Mouse (Mus musculus): ENCODE data around the gene Gpr26. TPM values are rescaled to one million over a fixed set of nuclear protein-coding genes. Genes with fewer than 3 reads are reported as not detected.

The Gpr26 gene
- 0.01 TPM in 1 of 2 replicates, not detected in the other for polyA plus RNA-seq (2015; fragmentation: Nextera tagmentation; extraction: Ambion mirVana)

DNA sequence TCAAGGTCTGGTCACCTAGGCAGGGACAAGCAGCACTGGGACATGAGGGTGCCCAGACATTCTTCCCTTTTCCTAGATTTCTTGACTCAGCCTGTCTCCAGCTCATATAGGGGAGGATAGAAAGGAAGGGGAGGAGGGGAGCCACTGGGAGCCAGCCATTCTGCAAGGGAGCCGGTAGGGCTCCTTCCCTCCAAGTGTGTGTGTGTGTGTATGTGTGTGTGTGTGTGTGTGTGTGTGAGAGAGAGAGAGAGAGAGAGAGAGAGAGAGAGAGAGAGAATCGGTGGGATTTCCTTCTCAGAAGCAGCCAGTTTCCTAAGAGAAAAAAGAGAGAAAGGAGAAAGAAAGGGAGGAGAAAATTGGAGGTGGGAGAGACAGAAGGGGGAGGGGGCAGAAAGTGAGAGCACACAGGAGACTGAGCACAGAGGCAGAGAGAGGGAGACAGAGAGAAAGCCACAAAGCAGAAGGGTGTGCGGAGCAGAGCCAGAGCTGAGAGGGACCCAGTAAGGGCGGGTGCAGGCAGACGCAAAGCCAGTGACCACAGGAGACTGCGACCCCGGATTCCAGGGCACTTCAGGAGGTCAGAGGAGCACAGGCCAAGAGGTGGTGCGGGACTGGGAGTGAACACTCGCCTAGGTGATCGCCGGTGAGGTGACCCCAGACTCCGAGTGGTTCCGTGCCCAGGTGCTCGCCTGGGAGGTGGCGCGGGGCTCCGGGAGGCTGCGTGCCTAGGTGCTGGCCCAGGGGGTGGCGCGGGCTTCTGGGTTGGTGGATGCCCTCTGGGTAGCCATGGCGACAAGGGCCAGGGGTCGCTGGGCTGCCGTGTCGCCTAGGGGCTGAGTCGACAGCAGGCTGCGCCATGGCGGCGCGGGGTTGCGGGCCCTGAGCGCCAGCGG lies at the start of gene Gpr26:
TSS of gene Gpr26 (plus strand) at position 438 of the 893 bp plus-strand sequence.
- Histone ChIP-seq H3K9me3 (ENCODE audit: control insufficient read depth, low read length) (no peaks in the 10 kb centered on the region), H3K27me3 (ENCODE audit: control insufficient read depth, insufficient read depth, low read length) (peaks cover 9% of the 10 kb centered on the region; the same call in 1 of the 2 replicates), H3K4me3 (ENCODE audit: low read depth, low read length) (no peak within 1 kb of the TSS), H3K36me3 (ENCODE audit: control insufficient read depth, insufficient read depth, low read length) (no peaks in the 10 kb centered on the region), H3K9ac (ENCODE audit: low read length) (no peak within 1 kb of the TSS), H3K4me2 (replicated peaks; ENCODE audit: low read depth) (no peak within 1 kb of the TSS), H3K27ac (replicated peaks) (no peak within 1 kb of the TSS), H3K4me1 (replicated peaks; ENCODE audit: control insufficient read depth, insufficient read depth) (no peaks in the 10 kb centered on the region)
- TF ChIP-seq CTCF (IDR thresholded peaks at IDR 0.05; ENCODE audit: low read depth) (no peak), EP300 (optimal IDR thresholded peaks at IDR 0.05) (no peak)
- 5% methylated on average over 32 of the region's 32 CpGs for WGBS
- no peak for ATAC-seq (ENCODE audit: low FRiP score, low TSS enrichment)
- no peak for DNase-seq (ENCODE audit: low spot score)

DNA sequence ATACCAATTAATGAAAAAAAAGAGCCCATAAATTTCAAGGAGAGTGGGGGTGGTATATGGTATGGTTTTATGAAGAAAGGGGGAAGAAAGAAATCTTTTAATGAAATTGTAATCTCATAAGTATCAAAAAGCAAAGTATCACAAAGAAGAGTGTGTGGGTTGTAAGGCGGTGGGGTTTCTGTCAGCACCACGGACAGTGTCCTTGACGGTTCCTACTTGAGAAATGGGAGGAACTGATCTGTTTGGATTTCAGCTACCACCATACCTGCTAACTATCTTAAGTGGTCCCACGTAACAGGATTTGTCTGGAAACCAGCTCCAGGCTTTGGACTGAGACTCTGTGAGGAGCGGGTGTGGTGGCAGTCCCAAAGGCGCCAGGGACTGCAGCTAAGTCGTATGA lies 48.9 kb upstream of the Gpr26 start:
- Histone ChIP-seq H3K4me1 (replicated peaks; ENCODE audit: control insufficient read depth, insufficient read depth) (no peaks in the 10 kb centered on the region), H3K27me3 (ENCODE audit: control insufficient read depth, insufficient read depth, low read length) (no peaks in the 10 kb centered on the region), H3K4me2 (replicated peaks; ENCODE audit: low read depth) (no peak overlapping the region), H3K9ac (ENCODE audit: low read length) (no peak overlapping the region), H3K4me3 (ENCODE audit: low read depth, low read length) (no peak overlapping the region), H3K36me3 (ENCODE audit: control insufficient read depth, insufficient read depth, low read length) (no peaks in the 10 kb centered on the region), H3K27ac (replicated peaks) (no peak overlapping the region), H3K9me3 (ENCODE audit: control insufficient read depth, low read length) (no peaks in the 10 kb centered on the region)
- ATAC-seq (ENCODE audit: low FRiP score, low TSS enrichment) (no peak), DNase-seq (ENCODE audit: low spot score) (no peak)
- 37% methylated on average over 7 of the region's 7 CpGs for WGBS
- TF ChIP-seq CTCF (IDR thresholded peaks at IDR 0.05; ENCODE audit: low read depth): no peak
- no peak for TF ChIP-seq EP300 (optimal IDR thresholded peaks at IDR 0.05)

DNA sequence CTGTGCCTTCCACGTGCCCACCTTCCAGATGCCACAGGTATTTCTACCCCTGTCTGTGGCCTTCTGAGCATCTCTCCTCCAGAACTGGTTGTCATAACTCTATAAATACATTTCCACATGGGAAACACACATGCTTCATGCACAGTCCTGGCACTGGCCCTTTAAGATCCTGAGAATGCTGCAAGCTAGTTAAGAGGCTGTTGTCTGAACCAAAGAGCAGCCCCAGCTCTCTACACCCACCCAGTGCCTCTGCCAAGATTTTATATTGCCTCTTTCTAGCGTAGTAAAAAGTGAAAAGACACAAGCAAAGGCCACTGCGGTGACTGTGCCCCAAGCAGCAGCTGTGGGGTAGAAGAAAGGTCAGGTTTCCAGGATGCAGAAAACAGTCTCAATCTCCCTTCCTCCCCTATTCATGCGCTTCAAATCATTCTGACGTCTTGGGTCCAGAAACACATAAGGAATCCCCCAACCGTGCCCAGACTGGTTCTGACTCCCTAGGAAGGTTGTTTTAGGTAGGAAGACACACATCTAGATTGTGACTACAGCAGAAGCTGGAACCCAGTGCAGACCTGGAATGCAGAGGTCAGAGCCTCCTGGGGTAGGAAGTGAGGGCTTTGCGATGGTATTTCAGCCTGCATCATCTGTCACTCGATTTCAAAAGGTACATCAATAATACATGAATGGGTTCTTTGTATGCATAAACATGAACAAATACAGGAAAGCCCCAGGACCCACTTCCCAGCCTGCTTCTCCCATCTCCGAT lies 38.8 kb upstream of the Gpr26 start:
- TF ChIP-seq CTCF (IDR thresholded peaks at IDR 0.05; ENCODE audit: low read depth) (no peak), EP300 (optimal IDR thresholded peaks at IDR 0.05) (no peak)
- Histone ChIP-seq H3K9me3 (ENCODE audit: control insufficient read depth, low read length) (no peaks in the 10 kb centered on the region), H3K27ac (replicated peaks) (no peak overlapping the region), H3K4me2 (replicated peaks; ENCODE audit: low read depth) (no peak overlapping the region), H3K4me3 (ENCODE audit: low read depth, low read length) (no peak overlapping the region), H3K36me3 (ENCODE audit: control insufficient read depth, insufficient read depth, low read length) (no peaks in the 10 kb centered on the region), H3K9ac (ENCODE audit: low read length) (no peak overlapping the region), H3K27me3 (ENCODE audit: control insufficient read depth, insufficient read depth, low read length) (no peaks in the 10 kb centered on the region), H3K4me1 (replicated peaks; ENCODE audit: control insufficient read depth, insufficient read depth) (no peaks in the 10 kb centered on the region)
- DNase-seq (ENCODE audit: low spot score) (no peak), ATAC-seq (ENCODE audit: low FRiP score, low TSS enrichment) (no peak)
- 44% methylated on average over 9 of the region's 9 CpGs for WGBS

DNA sequence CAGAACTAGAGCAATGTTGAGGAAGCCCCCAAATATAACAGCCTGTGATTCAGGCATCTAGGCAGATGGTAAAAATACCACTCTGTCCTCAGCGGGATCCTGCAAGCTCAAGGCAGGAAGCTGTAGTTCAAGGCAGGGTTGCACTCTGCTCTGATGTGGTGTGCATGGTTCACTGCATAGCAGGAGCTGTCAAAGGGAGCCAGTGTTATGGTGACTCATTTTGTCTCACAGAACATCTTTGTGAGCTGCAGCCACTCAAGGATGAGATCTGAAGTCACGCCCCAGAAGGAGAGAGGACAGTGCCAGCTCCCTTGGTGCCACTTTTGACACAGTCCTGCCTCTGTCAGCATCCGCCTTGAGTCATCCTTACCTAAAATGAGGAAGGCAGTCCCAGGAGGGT lies 28.6 kb upstream of the Gpr26 start:
- Histone ChIP-seq H3K9ac (ENCODE audit: low read length) (no peak overlapping the region), H3K27me3 (ENCODE audit: control insufficient read depth, insufficient read depth, low read length) (no peaks in the 10 kb centered on the region), H3K36me3 (ENCODE audit: control insufficient read depth, insufficient read depth, low read length) (no peaks in the 10 kb centered on the region), H3K4me3 (ENCODE audit: low read depth, low read length) (no peak overlapping the region), H3K4me1 (replicated peaks; ENCODE audit: control insufficient read depth, insufficient read depth) (no peaks in the 10 kb centered on the region), H3K9me3 (ENCODE audit: control insufficient read depth, low read length) (no peaks in the 10 kb centered on the region), H3K4me2 (replicated peaks; ENCODE audit: low read depth) (no peak overlapping the region), H3K27ac (replicated peaks) (no peak overlapping the region)
- 80% methylated on average over 3 of the region's 3 CpGs for WGBS
- no peak for TF ChIP-seq EP300 (optimal IDR thresholded peaks at IDR 0.05)
- TF ChIP-seq CTCF (IDR thresholded peaks at IDR 0.05; ENCODE audit: low read depth): no peak
- DNase-seq (ENCODE audit: low spot score) (no peak), ATAC-seq (ENCODE audit: low FRiP score, low TSS enrichment) (no peak)

DNA sequence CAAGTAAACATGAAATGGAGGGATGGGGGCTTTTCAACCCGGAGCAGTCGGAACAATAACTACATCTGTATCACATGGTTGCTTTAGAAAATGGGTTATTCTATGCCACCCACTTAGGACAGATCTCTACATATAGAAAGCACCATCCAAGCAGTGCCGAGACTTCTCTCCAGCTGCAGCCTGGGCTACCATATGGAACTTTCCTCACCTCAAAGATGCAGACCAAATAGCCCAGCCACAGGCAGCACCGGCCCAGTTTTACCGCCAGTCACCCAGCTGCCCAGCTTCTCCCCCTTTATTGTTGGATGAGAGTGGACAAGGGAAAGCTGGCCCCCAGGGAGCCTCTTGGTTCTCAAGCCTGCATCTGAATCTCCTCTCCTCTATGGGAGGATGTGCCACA lies 15.1 kb upstream of the Gpr26 start:
- TF ChIP-seq EP300 (optimal IDR thresholded peaks at IDR 0.05): no peak
- no peak for TF ChIP-seq CTCF (IDR thresholded peaks at IDR 0.05; ENCODE audit: low read depth)
- ATAC-seq (ENCODE audit: low FRiP score, low TSS enrichment) (no peak), DNase-seq (ENCODE audit: low spot score) (no peak)
- Histone ChIP-seq H3K36me3 (ENCODE audit: control insufficient read depth, insufficient read depth, low read length) (no peaks in the 10 kb centered on the region), H3K9ac (ENCODE audit: low read length) (no peak overlapping the region), H3K9me3 (ENCODE audit: control insufficient read depth, low read length) (no peaks in the 10 kb centered on the region), H3K27me3 (ENCODE audit: control insufficient read depth, insufficient read depth, low read length) (no peaks in the 10 kb centered on the region), H3K27ac (replicated peaks) (no peak overlapping the region), H3K4me2 (replicated peaks; ENCODE audit: low read depth) (no peak overlapping the region), H3K4me3 (ENCODE audit: low read depth, low read length) (no peak overlapping the region), H3K4me1 (replicated peaks; ENCODE audit: control insufficient read depth, insufficient read depth) (no peaks in the 10 kb centered on the region)
- WGBS: 76% methylated on average over 5 of the region's 5 CpGs
